Mouse (Mus musculus) cortical plate, adult 2 months (tissue): ENCODE results near the gene D10Jhu81e.

Source experiments
- CTCF ChIP-seq: fragments of 200-500 bp; IDR thresholded peaks from 2 replicates; pipeline ENCODE4 v1.5.1; 2011; ENCODE audit warnings: mild to moderate bottlenecking, control low read depth, low read length; ENCODE audit not compliant: insufficient read depth; ENCODE audit errors: extremely low read depth
- POLR2A ChIP-seq: fragments of 200-500 bp; IDR thresholded peaks from 2 replicates; pipeline ENCODE4 v1.6.1; 2011; ENCODE audit warnings: mild to moderate bottlenecking, low read length, control low read depth; ENCODE audit not compliant: insufficient read depth; ENCODE audit errors: extremely low read depth

DNA sequence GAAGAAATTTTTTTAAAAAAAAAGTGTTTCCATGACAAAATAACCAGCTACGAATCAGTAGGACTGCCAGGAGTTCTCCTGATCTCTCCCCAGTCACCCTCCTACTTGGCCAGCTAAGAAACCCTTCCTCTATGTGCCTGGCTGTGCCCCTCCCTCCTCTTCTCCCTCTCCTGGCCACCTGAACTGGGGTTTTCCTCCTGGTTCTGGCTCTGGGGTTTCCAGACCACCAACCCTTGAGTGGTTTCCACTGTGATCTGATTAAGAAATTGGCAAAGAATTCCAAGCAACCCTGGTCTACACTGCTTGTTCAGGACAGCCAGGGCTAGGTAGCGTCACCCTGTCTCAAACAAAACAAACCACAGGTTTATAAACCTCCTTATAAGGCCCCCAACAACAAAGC is 40.9 kb downstream of the D10Jhu81e start:
- TF ChIP-seq CTCF (no peak), POLR2A (no peak)
